8 mouse cellular contexts compared by ENCODE assay signal in genomic region chr5:64325741-64326355, GRCm38 (mm10).
DNase-seq lines count a peak whose midpoint lies in the region; ATAC-seq and TF ChIP-seq lines count a peak whose summit lies in the region.

No protein-coding gene starts in this region.

- H3K4me2 ChIP-seq in intestine, embryonic 14.5 days (ENCODE audit: low read length) = no peak overlapping the region

- TF ChIP-seq POLR2A in liver, adult 2 months (IDR thresholded peaks at IDR 0.05; ENCODE audit: extremely low read depth, insufficient read depth, low read length) = no peak
- TF ChIP-seq POLR2A in olfactory bulb, adult 2 months (IDR thresholded peaks at IDR 0.05; ENCODE audit: insufficient read depth, low read depth, low read length) = no peak

- H3K9ac ChIP-seq in liver, adult 2 months (ENCODE audit: low read depth, low read length) = peak overlapping the region; percentile 11; the same call in 1 of the 2 replicates
- H3K9ac ChIP-seq in intestine, embryonic 14.5 days (ENCODE audit: low read length) = no peak overlapping the region

- no peak for ATAC-seq in intestine, embryonic 14.5 days (replicated peaks; ENCODE audit: low FRiP score, low TSS enrichment, low read depth)
- ATAC-seq in CD4-positive, CD25-positive, alpha-beta regulatory T cell, adult 4 months = no peak

- no peaks in the 10 kb centered on the region for H3K9me3 ChIP-seq in intestine, embryonic 14.5 days (ENCODE audit: control insufficient read depth, low read length)

- H3K4me3 ChIP-seq in liver, adult 2 months (ENCODE audit: insufficient read depth, low read depth, low read length) = no peak overlapping the region
- no peak overlapping the region for H3K4me3 ChIP-seq in intestine, embryonic 14.5 days (ENCODE audit: low read depth, low read length)
- no peak overlapping the region for H3K4me3 ChIP-seq in olfactory bulb, adult 2 months (ENCODE audit: insufficient read depth, low read depth, low read length)

- no peaks in the 10 kb centered on the region for H3K27me3 ChIP-seq in liver, adult 2 months (ENCODE audit: control insufficient read depth, insufficient read depth, low read length)
- H3K27me3 ChIP-seq in intestine, embryonic 14.5 days (replicated peaks; ENCODE audit: control insufficient read depth, insufficient read depth, low read length) = no peaks in the 10 kb centered on the region

- peaks cover 17% of the 10 kb centered on the region for H3K4me1 ChIP-seq in liver, adult 2 months (ENCODE audit: control insufficient read depth, insufficient read depth, low read length)
- H3K4me1 ChIP-seq in intestine, embryonic 14.5 days (replicated peaks; ENCODE audit: control insufficient read depth, insufficient read depth, low read length) = peaks cover 10% of the 10 kb centered on the region; the same call in 1 of the 2 replicates
- peaks cover 24% of the 10 kb centered on the region for H3K4me1 ChIP-seq in olfactory bulb, adult 2 months (ENCODE audit: control insufficient read depth, insufficient read depth, low read length)

- no peaks in the 10 kb centered on the region for H3K36me3 ChIP-seq in liver, adult 2 months (ENCODE audit: control insufficient read depth, insufficient read depth, low read length)
- H3K36me3 ChIP-seq in intestine, embryonic 14.5 days (ENCODE audit: control insufficient read depth, insufficient read depth, low read length) = peaks cover 50% of the 10 kb centered on the region

- H3K27ac ChIP-seq in liver, adult 2 months (replicated peaks; ENCODE audit: insufficient read depth, low read depth, low read length) = peak overlapping the region; percentile 60
- peak overlapping the region; percentile 11; the same call in 1 of the 2 replicates for H3K27ac ChIP-seq in intestine, embryonic 14.5 days (ENCODE audit: low read depth)
- H3K27ac ChIP-seq in olfactory bulb, adult 2 months (ENCODE audit: insufficient read depth, low read depth, low read length) = peak overlapping the region; percentile 65

- DNase-seq in heart, adult 11 months = peak; percentile 95
- no peak for DNase-seq in heart, adult 9 months (ENCODE audit: low spot score in 2 of 2)
- peak; percentile 76 for DNase-seq in liver, adult 2 months (ENCODE audit: extremely low read depth, low read depth, low spot score)
- no peak for DNase-seq in liver
- DNase-seq in intestine, embryonic 14.5 days (ENCODE audit: low spot score) = no peak
- DNase-seq in thymus, postnatal 10 days (ENCODE audit: low spot score in 2 of 2) = no peak

- whole genome bisulfite sequencing in liver, adult 2 months = 60% methylated on average over 5 of the region's 5 CpGs
- 88% methylated on average over 5 of the region's 5 CpGs for WGBS in intestine, embryonic 14.5 days
- WGBS in olfactory bulb, adult 2 months = 87% methylated on average over 5 of the region's 5 CpGs

- no peak for TF ChIP-seq CTCF in liver, adult 2 months (IDR thresholded peaks at IDR 0.05; ENCODE audit: low read depth, low read length)
- TF ChIP-seq CTCF in olfactory bulb, adult 2 months (IDR thresholded peaks at IDR 0.05; ENCODE audit: insufficient read depth, low read depth, low read length) = no peak

- no peaks in the 10 kb centered on the region for H3K79me2 ChIP-seq in liver, adult 2 months (ENCODE audit: control insufficient read depth, insufficient read depth, low read length)

Comparison
In these comparisons a context has a peak if more than half of its experiments do, and no peak if none do; other contexts are left out.
1. DNase-seq: peak in heart, adult 11 months (single experiment) and liver, adult 2 months (single experiment); none in heart, adult 9 months (0 of 2), liver (single experiment), intestine, embryonic 14.5 days (single experiment) and thymus, postnatal 10 days (0 of 2).
2. H3K27ac ChIP-seq: peak in every context shown above with its lines; median percentile 65 in olfactory bulb, adult 2 months; 60 in liver, adult 2 months; 11 in intestine, embryonic 14.5 days.